In the genomic region with DNA sequence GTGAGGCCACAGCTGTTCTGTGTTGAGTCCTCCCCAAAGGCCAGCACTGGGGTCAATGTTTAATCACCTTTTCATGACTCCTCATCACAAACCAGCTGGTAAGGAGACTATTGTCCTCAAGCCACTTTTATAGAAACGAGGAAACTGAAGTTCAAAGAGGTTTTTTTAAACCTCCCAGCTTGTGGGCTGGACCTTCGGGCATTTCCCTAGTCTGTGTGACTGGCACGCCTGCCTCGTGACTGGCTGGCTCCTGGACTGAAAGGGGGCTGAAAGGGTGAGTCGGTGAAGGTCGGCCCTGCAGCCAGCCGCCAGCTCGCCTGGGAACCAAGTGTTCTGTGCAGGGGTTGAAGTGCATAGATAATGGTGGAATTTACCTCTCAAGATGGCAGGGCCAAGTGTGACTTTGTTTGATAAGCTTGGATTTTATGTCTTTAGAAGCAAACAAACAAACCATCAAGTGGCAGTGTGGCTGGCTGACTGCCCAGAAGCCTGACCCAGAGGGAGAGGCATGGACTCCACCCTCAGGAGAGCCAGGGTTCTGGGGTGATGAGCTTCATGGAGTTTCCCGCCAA, we compare ENCODE assay signal across 8 mouse cellular contexts. TPM values are rescaled to one million over a fixed set of nuclear protein-coding genes. Genes with fewer than 3 reads are reported as not detected.
DNase-seq lines count a peak whose midpoint lies in the region; ATAC-seq and TF ChIP-seq lines count a peak whose summit lies in the region.

No protein-coding gene starts in this region.

- H3K36me3 ChIP-seq in CH12.LX (replicated peaks in 1 of 2; ENCODE audit: control insufficient read depth in 1 of 2, insufficient read depth in 1 of 2, low read length in 1 of 2) = no peaks in the 10 kb centered on the region
- no peaks in the 10 kb centered on the region for H3K36me3 ChIP-seq in heart, embryonic 10.5 days
- H3K36me3 ChIP-seq in neural tube, embryonic 15.5 days = no peaks in the 10 kb centered on the region

- no peak for TF ChIP-seq POLR2A in CH12.LX (IDR thresholded peaks at IDR 0.05; ENCODE audit: low read depth, low read length)

- peaks cover 30 to 54% of the 10 kb centered on the region in 2 experiments for H3K4me1 ChIP-seq in CH12.LX (ENCODE audit: control insufficient read depth in 1 of 2, insufficient read depth in 2 of 2)
- H3K4me1 ChIP-seq in heart, embryonic 10.5 days = peaks cover 44% of the 10 kb centered on the region
- peaks cover 27% of the 10 kb centered on the region for H3K4me1 ChIP-seq in neural tube, embryonic 15.5 days

- dilution Hi-C loops in CH12.LX (cut with MboI; ENCODE audit: extremely low pct_ligation_motif_present, extremely low pct_unique_long_range_greater_than_20kb, low sequenced_read_pairs) = no loop called here

- H3K9me3 ChIP-seq in CH12.LX (replicated peaks; ENCODE audit: low read length) = no peaks in the 10 kb centered on the region
- H3K9me3 ChIP-seq in heart, embryonic 10.5 days = no peaks in the 10 kb centered on the region
- no peaks in the 10 kb centered on the region for H3K9me3 ChIP-seq in neural tube, embryonic 15.5 days (replicated peaks)

- H3K27me3 ChIP-seq in CH12.LX (replicated peaks) = peaks cover 6% of the 10 kb centered on the region
- H3K27me3 ChIP-seq in heart, embryonic 10.5 days (ENCODE audit: insufficient read depth, poor library complexity, severe bottlenecking) = no peaks in the 10 kb centered on the region
- no peaks in the 10 kb centered on the region for H3K27me3 ChIP-seq in neural tube, embryonic 15.5 days (replicated peaks)

- DNase-seq in CH12.LX (ENCODE audit: extremely low read depth) = no peak
- DNase-seq in adrenal gland, adult 2 months = peak; percentile 87
- DNase-seq in heart, embryonic 10.5 days (ENCODE audit: low spot score) = peak; percentile 89
- DNase-seq in kidney, postnatal 14 days = peak; percentile 71
- DNase-seq in frontal cortex, postnatal 36 days (ENCODE audit: low spot score in 2 of 2) = no peak
- no peak for DNase-seq in gastrocnemius, postnatal 36 days

- ATAC-seq in megakaryocyte, adult 5-6 weeks (ENCODE audit: poor library complexity, severe bottlenecking) = peak; percentile 54
- ATAC-seq in neural tube, embryonic 15.5 days (ENCODE audit: low FRiP score) = no peak

- H3K27ac ChIP-seq in CH12.LX (ENCODE audit: insufficient read depth, low read depth) = no peak overlapping the region
- H3K27ac ChIP-seq in heart, embryonic 10.5 days = peak overlapping the region; percentile 81
- no peak overlapping the region for H3K27ac ChIP-seq in neural tube, embryonic 15.5 days (replicated peaks)

- H3K9ac ChIP-seq in CH12.LX (ENCODE audit: insufficient read depth, low read depth) = no peak overlapping the region
- H3K9ac ChIP-seq in neural tube, embryonic 15.5 days (replicated peaks) = no peak overlapping the region

- TF ChIP-seq CTCF in CH12.LX (conservative IDR thresholded peaks at IDR 0.05 in 1 of 2, IDR thresholded peaks at IDR 0.05 in 1 of 2; ENCODE audit: low read depth in 2 of 2, low read length in 2 of 2) = no peak

- in situ Hi-C loops in CH12.LX (cut with MboI; ENCODE audit: low pct_ligation_motif_present, low pct_unique_long_range_greater_than_20kb, low sequenced_read_pairs) = no loop called here

- intact Hi-C loops in gastrocnemius, postnatal 36 days (cut with DNase I) = no loop called here

- no peak overlapping the region for H3K4me3 ChIP-seq in CH12.LX (replicated peaks in 1 of 3; ENCODE audit: low read depth in 2 of 3, low read length in 2 of 3, poor library complexity in 1 of 3)
- H3K4me3 ChIP-seq in heart, embryonic 10.5 days = no peak overlapping the region
- no peak overlapping the region for H3K4me3 ChIP-seq in neural tube, embryonic 15.5 days (replicated peaks)

- no peak overlapping the region for H3K4me2 ChIP-seq in CH12.LX (ENCODE audit: insufficient read depth, low read depth, poor library complexity, severe bottlenecking)
- H3K4me2 ChIP-seq in neural tube, embryonic 15.5 days = no peak overlapping the region

- H3K79me2 ChIP-seq in CH12.LX (replicated peaks; ENCODE audit: control insufficient read depth, extremely low read depth, insufficient read depth, poor library complexity, severe bottlenecking) = no peaks in the 10 kb centered on the region

- TF ChIP-seq RAD21 in CH12.LX (IDR thresholded peaks at IDR 0.05; ENCODE audit: low read depth, low read length) = no peak

- WGBS in heart, embryonic 10.5 days = 15% methylated on average over 9 of the region's 9 CpGs
- 26% methylated on average over 9 of the region's 9 CpGs for WGBS in neural tube, embryonic 15.5 days

- no peak for TF ChIP-seq EP300 in CH12.LX (IDR thresholded peaks at IDR 0.05; ENCODE audit: low read length)

TF ChIP-seq in CH12.LX, 34 proteins besides CTCF, POLR2A, EP300 and RAD21:
- peak; percentile 96 for TF ChIP-seq BHLHE40 (IDR thresholded peaks at IDR 0.05; ENCODE audit: low read depth, low read length)
- TF ChIP-seq ZNF384 (IDR thresholded peaks at IDR 0.05; ENCODE audit: low read depth, low read length) = 0 out of 2 replicates have a peak, but pooled peaks have one; percentile 44
- TF ChIP-seq USF1 (IDR thresholded peaks at IDR 0.05; ENCODE audit: low read depth, low read length) = no peak

RNA-seq across cellular contexts. Expression of a gene that starts 54.1 kb away (rescaled TPM):
- total RNA-seq in CH12.LX (2012; rRNA removed) (7.8 and 9.9 TPM in 2 replicates), CH12.LX (2014; rRNA removed) (10.2 and 11.6 TPM in 2 replicates)
- polyA plus RNA-seq in CH12.LX (2012; ENCODE audit: insufficient read length, low read depth) = 18.4 and 24.6 TPM in 2 replicates
- 10 to 100 TPM; 18.1 to 36.7 TPM for total RNA-seq in adrenal gland, adult 2 months (2021)
- 16.6 and 21.5 TPM in 2 replicates for polyA plus RNA-seq in adrenal gland, adult 2 months (2012; rRNA removed)
- 16.9 and 17.4 TPM in 2 replicates for polyA plus RNA-seq in heart, embryonic 10.5 days (2016; fragmentation: Nextera tagmentation; extraction: Ambion mirVana)
- total RNA-seq in megakaryocyte, adult 5-6 weeks (2015) = 16.8 and 21.2 TPM in 2 replicates
- 15.1 and 20.4 TPM in 2 replicates for total RNA-seq in megakaryocyte, adult 5-6 weeks (2017)
- polyA plus RNA-seq in neural tube, embryonic 15.5 days (2015; fragmentation: Nextera tagmentation; extraction: Ambion mirVana) = 10.1 and 11.8 TPM in 2 replicates
- 1 to 10 TPM; 3.7 to 5.8 TPM for total RNA-seq in gastrocnemius, postnatal 36 days (2021)

Comparison
In these comparisons a context has a peak if more than half of its experiments do, and no peak if none do; other contexts are left out.
1. DNase-seq: peak in adrenal gland, adult 2 months (single experiment), heart, embryonic 10.5 days (single experiment) and kidney, postnatal 14 days (single experiment); none in CH12.LX (single experiment), frontal cortex, postnatal 36 days (0 of 2) and gastrocnemius, postnatal 36 days (0 of 2).